Mouse (Mus musculus): ENCODE measurements around the gene Cachd1.

The Cachd1 gene

GRCm38 (mm10) chr4:100922816-100923554, 146.5 kb downstream of the Cachd1 start:
- no peak for DNase-seq (ENCODE audit: low spot score)

GRCm38 (mm10) chr4:100923598-100923997, 147.1 kb downstream of the Cachd1 start:
- DNase-seq (ENCODE audit: low spot score) = no peak

GRCm38 (mm10) chr4:100924276-100924675, 147.8 kb downstream of the Cachd1 start:
- DNase-seq (ENCODE audit: low spot score) = no peak

GRCm38 (mm10) chr4:100925153-100925552, 148.7 kb downstream of the Cachd1 start:
- DNase-seq (ENCODE audit: low spot score) = no peak

GRCm38 (mm10) chr4:100926608-100927007, 150.1 kb downstream of the Cachd1 start:
- no peak for DNase-seq (ENCODE audit: low spot score)

- no peak for DNase-seq (ENCODE audit: low spot score)
Measured at GRCm38 (mm10) chr4:100927059-100927458, 150.6 kb downstream of the Cachd1 start.

- no peak for DNase-seq (ENCODE audit: low spot score)
Measured at GRCm38 (mm10) chr4:100943689-100944088, 167.2 kb downstream of the Cachd1 start.

- DNase-seq (ENCODE audit: low spot score) = no peak
Measured at GRCm38 (mm10) chr4:100944276-100944675, 167.8 kb downstream of the Cachd1 start.

GRCm38 (mm10) chr4:100945171-100945899, 168.9 kb downstream of the Cachd1 start:
- DNase-seq (ENCODE audit: low spot score) = no peak

- no peak for DNase-seq (ENCODE audit: low spot score)
Measured at GRCm38 (mm10) chr4:100948494-100949425, 172.3 kb downstream of the Cachd1 start.

- DNase-seq (ENCODE audit: low spot score) = no peak
Measured at GRCm38 (mm10) chr4:100950316-100950715, 173.8 kb downstream of the Cachd1 start.

- DNase-seq (ENCODE audit: low spot score) = no peak
Measured at GRCm38 (mm10) chr4:100951876-100952275, 175.4 kb downstream of the Cachd1 start.

GRCm38 (mm10) chr4:100963341-100963740, 186.9 kb downstream of the Cachd1 start:
- DNase-seq (ENCODE audit: low spot score) = no peak

- no peak for DNase-seq (ENCODE audit: low spot score)
Measured at GRCm38 (mm10) chr4:100963796-100964195, 187.3 kb downstream of the Cachd1 start.

GRCm38 (mm10) chr4:100967703-100968392, 191.4 kb downstream of the Cachd1 start:
- no peak for DNase-seq (ENCODE audit: low spot score)

GRCm38 (mm10) chr4:100973641-100974454, 197.4 kb downstream of the Cachd1 start:
- no peak for DNase-seq (ENCODE audit: low spot score)

- DNase-seq (ENCODE audit: low spot score) = no peak
Measured at GRCm38 (mm10) chr4:100974455-100975035, 198.1 kb downstream of the Cachd1 start.

- no peak for DNase-seq (ENCODE audit: low spot score)
Measured at GRCm38 (mm10) chr4:100977522-100977921, 201.0 kb downstream of the Cachd1 start.

GRCm38 (mm10) chr4:100987187-100987586, 210.7 kb downstream of the Cachd1 start:
- DNase-seq (ENCODE audit: low spot score) = no peak

GRCm38 (mm10) chr4:100988231-100988799, 211.8 kb downstream of the Cachd1 start:
- no peak for DNase-seq (ENCODE audit: low spot score)
